ENCODE assay signal across 19 mouse cellular contexts in the genomic region with DNA sequence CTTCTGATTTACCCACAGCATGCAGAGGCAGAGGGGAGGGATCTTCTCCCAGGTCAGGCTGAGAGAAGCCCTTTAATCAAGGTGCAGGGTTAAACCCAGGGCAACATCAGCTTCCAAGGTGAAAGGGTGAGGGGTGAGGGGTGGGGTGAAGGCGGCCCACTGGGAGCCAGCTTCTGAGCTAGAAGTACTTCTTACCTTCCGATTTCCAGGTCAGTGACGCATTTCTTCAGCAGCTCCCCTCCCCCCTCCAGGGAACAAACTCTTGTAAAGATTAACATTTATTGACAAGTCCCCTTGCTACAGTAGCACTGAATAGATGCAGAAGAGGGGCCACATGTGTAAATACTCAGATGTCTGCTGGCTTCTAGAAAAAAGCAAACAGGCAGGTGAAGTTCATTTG. TPM values are rescaled to one million over a fixed set of nuclear protein-coding genes. Genes with fewer than 3 reads are reported as not detected.
A peak's percentile ranks its signal among the peaks of the same experiment; 100 is the strongest.
DNase-seq lines count a peak whose midpoint lies in the region; ATAC-seq and TF ChIP-seq lines count a peak whose summit lies in the region.
"Had no signal": no experiment of that assay in that cellular context is flagged by ENCODE, and none has a peak within 500 bp of the region (broad histone marks: within the 10 kb centered on the region; RNA-seq: fewer than 3 reads in every experiment).

No protein-coding gene starts in this region.

- no peak for DNase-seq in embryonic facial prominence, embryonic 10.5 days (ENCODE audit: low spot score)
- DNase-seq in liver, adult 2 months (ENCODE audit: extremely low read depth, low read depth, low spot score) = peak; percentile 92
- DNase-seq in liver = no peak
- DNase-seq in liver, embryonic 13.5 days = no peak
- DNase-seq in natural killer cell, adult 2 months (ENCODE audit: low spot score in 2 of 2) = no peak
- no peak for DNase-seq in left cerebral cortex, postnatal 4 days
- DNase-seq: adrenal gland, postnatal 25 days; cerebellum, postnatal 10 days; gastrocnemius, adult 2 months; heart, adult 2 months; heart, postnatal 10 days; thymus, postnatal 4 days had no signal

- no peak overlapping the region for H3K4me2 ChIP-seq in embryonic facial prominence, embryonic 13.5 days
- H3K4me2 ChIP-seq in liver, embryonic 13.5 days = peak overlapping the region; percentile 97
- 0 out of 2 replicates have a peak overlapping the region, but pooled peaks have one; percentile 6 for H3K4me2 ChIP-seq in stomach, embryonic 16.5 days (ENCODE audit: low read depth, low read length)
- H3K4me2 ChIP-seq: midbrain, embryonic 11.5 days; neural tube, embryonic 15.5 days had no signal

- H3K4me3 ChIP-seq in embryonic facial prominence, embryonic 13.5 days = no peak overlapping the region
- no peak overlapping the region for H3K4me3 ChIP-seq in embryonic facial prominence, embryonic 10.5 days
- H3K4me3 ChIP-seq in liver, adult 2 months (ENCODE audit: insufficient read depth, low read depth, low read length) = no peak overlapping the region
- H3K4me3 ChIP-seq in liver, embryonic 13.5 days (replicated peaks) = no peak overlapping the region
- no peak overlapping the region for H3K4me3 ChIP-seq in stomach, embryonic 16.5 days (replicated peaks; ENCODE audit: low read length)
- H3K4me3 ChIP-seq: gastrocnemius, adult 2 months; heart, adult 2 months; neural tube, embryonic 15.5 days had no signal

- H3K79me2 ChIP-seq in liver, adult 2 months (ENCODE audit: control insufficient read depth, insufficient read depth, low read length) = peaks cover 15% of the 10 kb centered on the region; the same call in 1 of the 2 replicates

- ATAC-seq in embryonic facial prominence, embryonic 13.5 days (ENCODE audit: insufficient number of reproducible peaks, insufficient read depth, low FRiP score, low TSS enrichment, low read depth) = no peak
- no peak for ATAC-seq in liver, embryonic 13.5 days (ENCODE audit: low read depth)
- ATAC-seq in stomach, embryonic 16.5 days (ENCODE audit: insufficient read depth, low FRiP score) = no peak
- ATAC-seq: activated CD4-positive, CD25-positive, alpha-beta regulatory T cell, adult 4 months; forebrain, embryonic 16.5 days; hindbrain, embryonic 16.5 days had no signal

- peaks cover 25% of the 10 kb centered on the region for H3K27me3 ChIP-seq in embryonic facial prominence, embryonic 13.5 days
- peaks cover 45% of the 10 kb centered on the region for H3K27me3 ChIP-seq in embryonic facial prominence, embryonic 10.5 days (replicated peaks; ENCODE audit: low read depth, poor library complexity, severe bottlenecking)
- no peaks in the 10 kb centered on the region for H3K27me3 ChIP-seq in liver, adult 2 months (ENCODE audit: control insufficient read depth, insufficient read depth, low read length)
- H3K27me3 ChIP-seq in liver, embryonic 13.5 days = peaks cover 42% of the 10 kb centered on the region
- H3K27me3 ChIP-seq in stomach, embryonic 16.5 days (ENCODE audit: control insufficient read depth, insufficient read depth, low read length) = no peaks in the 10 kb centered on the region

- 0 out of 2 replicates have a peak overlapping the region, but pooled peaks have one; percentile 12 for H3K27ac ChIP-seq in embryonic facial prominence, embryonic 13.5 days
- H3K27ac ChIP-seq in embryonic facial prominence, embryonic 10.5 days (replicated peaks) = no peak overlapping the region; the same call in 1 of the 2 replicates
- H3K27ac ChIP-seq in liver, adult 2 months (replicated peaks; ENCODE audit: insufficient read depth, low read depth, low read length) = peak overlapping the region; percentile 87
- peak overlapping the region; percentile 58 for H3K27ac ChIP-seq in liver, embryonic 13.5 days
- H3K27ac ChIP-seq in stomach, embryonic 16.5 days (ENCODE audit: low read length) = peak overlapping the region; percentile 78; the same call in 1 of the 2 replicates
- H3K27ac ChIP-seq: gastrocnemius, adult 2 months; heart, adult 2 months; neural tube, embryonic 15.5 days had no signal

- no peaks in the 10 kb centered on the region for H3K9me3 ChIP-seq in embryonic facial prominence, embryonic 13.5 days
- no peaks in the 10 kb centered on the region for H3K9me3 ChIP-seq in embryonic facial prominence, embryonic 10.5 days
- H3K9me3 ChIP-seq in liver, embryonic 13.5 days (replicated peaks) = no peaks in the 10 kb centered on the region
- no peaks in the 10 kb centered on the region for H3K9me3 ChIP-seq in stomach, embryonic 16.5 days (replicated peaks; ENCODE audit: control insufficient read depth, low read length)
- H3K9me3 ChIP-seq: neural tube, embryonic 15.5 days had no signal

- H3K36me3 ChIP-seq in embryonic facial prominence, embryonic 13.5 days = no peaks in the 10 kb centered on the region
- no peaks in the 10 kb centered on the region for H3K36me3 ChIP-seq in embryonic facial prominence, embryonic 10.5 days (replicated peaks)
- no peaks in the 10 kb centered on the region for H3K36me3 ChIP-seq in liver, adult 2 months (ENCODE audit: control insufficient read depth, insufficient read depth, low read length)
- H3K36me3 ChIP-seq in liver, embryonic 13.5 days = no peaks in the 10 kb centered on the region
- H3K36me3 ChIP-seq in stomach, embryonic 16.5 days (ENCODE audit: control insufficient read depth, insufficient read depth, low read length) = no peaks in the 10 kb centered on the region
- H3K36me3 ChIP-seq: neural tube, embryonic 15.5 days had no signal

- peaks cover 37% of the 10 kb centered on the region for H3K4me1 ChIP-seq in embryonic facial prominence, embryonic 13.5 days
- H3K4me1 ChIP-seq in embryonic facial prominence, embryonic 10.5 days = peaks cover 57% of the 10 kb centered on the region
- H3K4me1 ChIP-seq in liver, adult 2 months (ENCODE audit: control insufficient read depth, insufficient read depth, low read length) = peaks cover 37% of the 10 kb centered on the region
- peaks cover 71% of the 10 kb centered on the region for H3K4me1 ChIP-seq in liver, embryonic 13.5 days (replicated peaks)
- peaks cover 23% of the 10 kb centered on the region for H3K4me1 ChIP-seq in stomach, embryonic 16.5 days (ENCODE audit: control insufficient read depth, insufficient read depth, low read length)

- intact Hi-C loops in left cerebral cortex, postnatal 4 days (cut with DNase I) = no loop called here

- no peak for TF ChIP-seq CTCF in liver, adult 2 months (IDR thresholded peaks at IDR 0.05; ENCODE audit: low read depth, low read length)

- no peak overlapping the region for H3K9ac ChIP-seq in embryonic facial prominence, embryonic 13.5 days
- peak overlapping the region; percentile 59; the same call in 1 of the 2 replicates for H3K9ac ChIP-seq in liver, adult 2 months (ENCODE audit: low read depth, low read length)
- H3K9ac ChIP-seq in liver, embryonic 13.5 days = no peak overlapping the region
- H3K9ac ChIP-seq in stomach, embryonic 16.5 days (ENCODE audit: low read length) = peak overlapping the region; percentile 29; the same call in 1 of the 2 replicates
- H3K9ac ChIP-seq: neural tube, embryonic 15.5 days had no signal

- TF ChIP-seq POLR2A in liver, adult 2 months (IDR thresholded peaks at IDR 0.05; ENCODE audit: extremely low read depth, insufficient read depth, low read length) = no peak

- 26% methylated on average over 3 of the region's 3 CpGs for WGBS in embryonic facial prominence, embryonic 13.5 days
- WGBS in embryonic facial prominence, embryonic 10.5 days = 37% methylated on average over 3 of the region's 3 CpGs
- 26% methylated on average over 3 of the region's 3 CpGs for WGBS in liver, adult 2 months
- WGBS in liver, embryonic 13.5 days (ENCODE audit: insufficient replicate concordance) = 53% methylated on average over 3 of the region's 3 CpGs
- WGBS in stomach, embryonic 16.5 days = 29% methylated on average over 3 of the region's 3 CpGs

RNA-seq across cellular contexts. Expression of gene Hip1r, which starts 3.8 kb away (rescaled TPM):
- 9.6 and 12.3 TPM in 2 replicates for polyA plus RNA-seq in embryonic facial prominence, embryonic 13.5 days (2015; fragmentation: Nextera tagmentation; extraction: Ambion mirVana)
- 8.5 and 10.7 TPM in 2 replicates for polyA plus RNA-seq in embryonic facial prominence, embryonic 10.5 days (2016; fragmentation: Nextera tagmentation; extraction: Ambion mirVana)
- 9.1 and 9.7 TPM in 2 replicates for total RNA-seq in liver, adult 2 months (2014; rRNA removed)
- 9.2 and 11.5 TPM in 2 replicates for polyA plus RNA-seq in liver, adult 2 months (2012; rRNA removed)
- 11.3 and 12.9 TPM in 2 replicates for polyA plus RNA-seq in liver, embryonic 13.5 days (2015; fragmentation: Nextera tagmentation; extraction: Ambion mirVana)
- polyA plus RNA-seq in stomach, embryonic 16.5 days (2015; fragmentation: Nextera tagmentation; extraction: Ambion mirVana) = 31.2 and 35.2 TPM in 2 replicates
- total RNA-seq in left cerebral cortex, postnatal 4 days (2021) = 10 to 100 TPM; 83.2 to 84.8 TPM

RNA-seq across cellular contexts. Expression of gene Ccdc62, which starts 46.8 kb away (rescaled TPM):
- polyA plus RNA-seq in embryonic facial prominence, embryonic 13.5 days (2015; fragmentation: Nextera tagmentation; extraction: Ambion mirVana) = 8.6 and 9.5 TPM in 2 replicates
- 5.0 and 5.9 TPM in 2 replicates for polyA plus RNA-seq in embryonic facial prominence, embryonic 10.5 days (2016; fragmentation: Nextera tagmentation; extraction: Ambion mirVana)
- 2.1 and 2.2 TPM in 2 replicates for total RNA-seq in liver, adult 2 months (2014; rRNA removed)
- 1.8 and 3.2 TPM in 2 replicates for polyA plus RNA-seq in liver, adult 2 months (2012; rRNA removed)
- polyA plus RNA-seq in liver, embryonic 13.5 days (2015; fragmentation: Nextera tagmentation; extraction: Ambion mirVana) = 3.6 and 4.1 TPM in 2 replicates
- polyA plus RNA-seq in stomach, embryonic 16.5 days (2015; fragmentation: Nextera tagmentation; extraction: Ambion mirVana) = 4.8 and 6.8 TPM in 2 replicates
- 1 to 10 TPM; 1.9 to 4.8 TPM for total RNA-seq in left cerebral cortex, postnatal 4 days (2021)

RNA-seq across cellular contexts. Expression of gene Gm43518, which starts 50.0 kb away (rescaled TPM):
- polyA plus RNA-seq in embryonic facial prominence, embryonic 13.5 days (2015; fragmentation: Nextera tagmentation; extraction: Ambion mirVana) = 3.9 and 4.6 TPM in 2 replicates
- polyA plus RNA-seq in embryonic facial prominence, embryonic 10.5 days (2016; fragmentation: Nextera tagmentation; extraction: Ambion mirVana) = 2.0 TPM in 2 replicates
- total RNA-seq in liver, adult 2 months (2014; rRNA removed) = 1.2 TPM in 1 of 2 replicates, not detected in the other
- polyA plus RNA-seq in liver, adult 2 months (2012; rRNA removed) = 0.31 TPM in 1 of 2 replicates, not detected in the other
- 0.92 and 1.2 TPM in 2 replicates for polyA plus RNA-seq in liver, embryonic 13.5 days (2015; fragmentation: Nextera tagmentation; extraction: Ambion mirVana)
- polyA plus RNA-seq in stomach, embryonic 16.5 days (2015; fragmentation: Nextera tagmentation; extraction: Ambion mirVana) = 1.8 and 3.2 TPM in 2 replicates
- total RNA-seq in left cerebral cortex, postnatal 4 days (2021) = 1 to 10 TPM; 1.2 to 1.3 TPM
- polyA plus RNA-seq: heart, adult 2 months had no signal

RNA-seq across cellular contexts. Expression of gene Vps37b, which starts 54.8 kb away (rescaled TPM):
- polyA plus RNA-seq in embryonic facial prominence, embryonic 13.5 days (2015; fragmentation: Nextera tagmentation; extraction: Ambion mirVana) = 39.0 and 46.0 TPM in 2 replicates
- polyA plus RNA-seq in embryonic facial prominence, embryonic 10.5 days (2016; fragmentation: Nextera tagmentation; extraction: Ambion mirVana) = 43.8 and 47.6 TPM in 2 replicates
- 4.4 and 6.2 TPM in 2 replicates for total RNA-seq in liver, adult 2 months (2014; rRNA removed)
- polyA plus RNA-seq in liver, adult 2 months (2012; rRNA removed) = 27.3 and 31.4 TPM in 2 replicates
- polyA plus RNA-seq in liver, embryonic 13.5 days (2015; fragmentation: Nextera tagmentation; extraction: Ambion mirVana) = 16.1 and 18.0 TPM in 2 replicates
- 39.6 and 44.4 TPM in 2 replicates for polyA plus RNA-seq in stomach, embryonic 16.5 days (2015; fragmentation: Nextera tagmentation; extraction: Ambion mirVana)
- 10 to 100 TPM; 46.2 to 49.9 TPM for total RNA-seq in left cerebral cortex, postnatal 4 days (2021)

Comparison
In these comparisons a context has a peak if more than half of its experiments do, and no peak if none do; other contexts are left out.
1. H3K9ac ChIP-seq: peak in liver, adult 2 months (single experiment) and stomach, embryonic 16.5 days (single experiment); none in embryonic facial prominence, embryonic 13.5 days (single experiment) and liver, embryonic 13.5 days (single experiment).